Mouse (Mus musculus): ENCODE measurements around the gene Lama2. TPM values are rescaled to one million over a fixed set of nuclear protein-coding genes. Genes with fewer than 3 reads are reported as not detected.
"Not testable (repeated sequence)": the region's sequence is repeated elsewhere in the genome, so short reads cannot be mapped to it uniquely, and the experiment has no call there.

The Lama2 gene
- polyA plus RNA-seq, 1 experiment from 2014 or later = 7.6 TPM

DNA sequence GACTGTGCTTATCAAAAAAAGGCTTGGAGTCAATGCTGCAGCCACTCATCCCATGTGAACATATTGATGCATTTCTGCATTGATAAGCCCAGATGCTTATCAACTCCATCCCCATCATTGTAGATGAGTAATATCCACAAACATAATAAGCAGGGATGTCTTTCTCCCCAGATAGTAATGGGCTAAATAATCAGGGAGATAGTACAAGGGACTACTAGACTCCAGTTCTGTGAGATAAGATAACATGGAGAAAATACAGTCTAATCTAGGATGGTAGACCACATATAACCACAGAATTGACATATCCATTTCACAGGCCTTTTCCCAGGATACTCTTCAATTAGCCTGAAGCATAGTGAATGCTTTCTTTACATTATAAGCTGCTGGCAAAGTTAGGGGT, 622.9 kb downstream of the Lama2 start:
- Histone ChIP-seq H3K4me2 (ENCODE audit: low read depth, low read length, severe bottlenecking) (no peak overlapping the region), H3K27ac (ENCODE audit: low read depth, low read length) (no peak overlapping the region), H3K4me3 (ENCODE audit: low read depth, low read length) (no peak overlapping the region), H3K9ac (ENCODE audit: low read length) (no peak overlapping the region), H3K36me3 (ENCODE audit: control insufficient read depth, insufficient read depth, low read length) (no peaks in the 10 kb centered on the region), H3K9me3 (ENCODE audit: control insufficient read depth, low read length) (no peaks in the 10 kb centered on the region), H3K4me1 (replicated peaks; ENCODE audit: control insufficient read depth, insufficient read depth, low read length) (no peaks in the 10 kb centered on the region), H3K27me3 (ENCODE audit: control insufficient read depth, insufficient read depth, low read length) (no peaks in the 10 kb centered on the region)
- ATAC-seq (replicated peaks; ENCODE audit: low FRiP score) (no peak), DNase-seq (ENCODE audit: low spot score) (no peak)

DNA sequence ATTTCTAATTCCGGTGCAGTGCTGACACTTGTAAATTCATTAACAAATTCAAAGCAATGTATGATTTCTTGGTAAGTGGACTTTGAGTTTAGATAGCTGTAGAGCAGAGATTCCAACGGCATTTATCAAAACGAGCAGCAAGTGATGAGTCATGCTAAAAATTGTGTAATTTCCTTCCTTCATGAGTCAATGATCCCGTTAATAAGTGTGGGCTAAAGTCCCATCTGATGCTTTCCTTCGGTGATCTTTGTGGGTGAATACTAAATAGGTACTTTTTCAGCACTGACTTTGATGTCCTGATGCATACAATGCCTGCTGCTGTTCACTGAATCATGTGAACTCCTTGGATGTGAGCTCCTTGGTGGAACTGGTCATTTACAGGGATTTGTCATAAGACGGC, 623.6 kb downstream of the Lama2 start:
- DNase-seq (ENCODE audit: low spot score) (no peak), ATAC-seq (replicated peaks; ENCODE audit: low FRiP score) (no peak)
- Histone ChIP-seq H3K27me3 (ENCODE audit: control insufficient read depth, insufficient read depth, low read length) (no peaks in the 10 kb centered on the region), H3K9ac (ENCODE audit: low read length) (no peak overlapping the region), H3K9me3 (ENCODE audit: control insufficient read depth, low read length) (no peaks in the 10 kb centered on the region), H3K27ac (ENCODE audit: low read depth, low read length) (no peak overlapping the region), H3K4me2 (ENCODE audit: low read depth, low read length, severe bottlenecking) (no peak overlapping the region), H3K4me1 (replicated peaks; ENCODE audit: control insufficient read depth, insufficient read depth, low read length) (no peaks in the 10 kb centered on the region), H3K4me3 (ENCODE audit: low read depth, low read length) (no peak overlapping the region), H3K36me3 (ENCODE audit: control insufficient read depth, insufficient read depth, low read length) (no peaks in the 10 kb centered on the region)
- WGBS = 81% methylated on average over 6 of the region's 6 CpGs

DNA sequence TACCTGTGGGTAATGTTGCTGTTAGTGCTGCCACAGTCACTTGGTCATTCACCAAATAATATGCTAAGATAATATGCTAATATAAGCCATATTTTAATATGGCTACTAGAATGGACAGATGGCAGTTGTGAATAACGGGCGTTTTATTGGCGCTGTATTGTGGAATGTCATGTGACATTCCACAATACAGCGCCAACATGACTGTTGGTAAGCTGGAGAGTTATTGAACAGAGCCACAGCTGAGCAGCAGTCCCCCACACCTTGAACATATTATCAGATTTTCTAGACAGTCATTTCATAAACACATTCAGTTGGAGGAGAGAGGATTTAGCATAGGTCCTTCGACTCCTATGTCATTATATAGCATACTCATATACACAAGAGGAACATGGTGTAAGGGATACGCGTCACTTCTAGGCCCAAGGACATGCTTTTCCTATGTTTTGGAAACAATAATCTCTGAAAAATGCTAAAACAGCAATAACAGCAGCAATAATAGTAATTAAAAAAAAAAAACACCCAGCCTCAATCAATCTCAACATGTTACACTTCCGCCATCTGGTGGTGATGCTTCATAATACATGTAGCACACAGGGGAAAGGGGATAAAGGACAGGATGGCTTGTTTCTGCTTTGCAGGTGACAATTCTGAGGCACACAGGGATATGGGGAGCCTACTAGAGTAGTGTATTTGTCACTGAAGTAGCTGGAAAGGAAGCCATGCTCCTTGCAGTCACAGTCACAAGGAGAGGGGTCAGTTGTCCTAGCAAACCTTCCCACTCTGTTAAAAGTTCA, 624.2 kb downstream of the Lama2 start:
- Histone ChIP-seq H3K4me3 (ENCODE audit: low read depth, low read length) (no peak overlapping the region), H3K27ac (ENCODE audit: low read depth, low read length) (no peak overlapping the region), H3K9me3 (ENCODE audit: control insufficient read depth, low read length) (no peaks in the 10 kb centered on the region), H3K36me3 (ENCODE audit: control insufficient read depth, insufficient read depth, low read length) (no peaks in the 10 kb centered on the region), H3K4me2 (ENCODE audit: low read depth, low read length, severe bottlenecking) (no peak overlapping the region), H3K4me1 (replicated peaks; ENCODE audit: control insufficient read depth, insufficient read depth, low read length) (no peaks in the 10 kb centered on the region), H3K9ac (ENCODE audit: low read length) (no peak overlapping the region), H3K27me3 (ENCODE audit: control insufficient read depth, insufficient read depth, low read length) (no peaks in the 10 kb centered on the region)
- DNase-seq (ENCODE audit: low spot score) (peak; percentile 61), ATAC-seq (replicated peaks; ENCODE audit: low FRiP score) (peak; percentile 38)
- 77% methylated on average over 8 of the region's 8 CpGs for whole genome bisulfite sequencing

DNA sequence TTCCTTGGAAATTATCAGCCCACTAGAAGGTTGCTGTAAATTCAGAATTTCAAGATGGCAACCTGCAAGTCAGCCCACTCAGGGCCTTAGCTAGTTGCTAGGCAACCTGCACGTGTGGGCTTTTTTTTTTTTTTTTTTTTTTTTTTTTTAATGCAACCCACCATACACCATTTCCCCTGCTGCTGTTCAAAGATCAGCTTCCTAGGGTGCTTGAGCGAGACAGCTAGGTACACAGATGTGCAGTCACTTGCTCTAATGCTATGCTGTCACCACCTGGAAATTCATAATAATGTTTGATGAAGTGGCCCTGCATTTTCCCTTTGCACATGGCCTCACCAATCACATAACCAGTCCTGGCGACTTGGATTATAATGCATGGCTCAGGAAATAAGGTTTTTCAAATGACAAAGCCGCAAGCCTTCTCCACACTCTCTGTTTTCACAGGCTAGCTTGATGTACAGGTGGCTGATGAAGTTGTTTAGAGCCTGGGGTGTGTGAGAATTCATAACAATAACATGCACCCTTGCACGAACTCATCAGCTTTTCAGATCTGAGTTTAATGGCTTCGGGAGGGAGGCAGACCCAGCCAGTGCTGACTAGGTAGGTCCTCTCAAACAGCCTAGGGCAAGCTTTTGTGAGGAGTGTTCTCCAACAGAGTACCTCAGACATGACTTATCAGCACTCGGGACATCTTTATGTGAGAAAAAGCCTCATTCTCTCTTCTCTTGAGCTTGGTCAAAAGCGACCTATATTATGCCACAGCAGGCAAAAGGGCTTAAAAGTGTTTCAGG, 625.4 kb downstream of the Lama2 start:
- no peak overlapping the region for H3K4me2 ChIP-seq (ENCODE audit: low read depth, low read length, severe bottlenecking)
- H3K4me1 ChIP-seq (replicated peaks; ENCODE audit: control insufficient read depth, insufficient read depth, low read length) = no peaks in the 10 kb centered on the region
- H3K9ac ChIP-seq (ENCODE audit: low read length) = no peak overlapping the region
- no peak overlapping the region for H3K27ac ChIP-seq (ENCODE audit: low read depth, low read length)
- H3K27me3 ChIP-seq (ENCODE audit: control insufficient read depth, insufficient read depth, low read length) = no peaks in the 10 kb centered on the region
- no peaks in the 10 kb centered on the region for H3K36me3 ChIP-seq (ENCODE audit: control insufficient read depth, insufficient read depth, low read length)
- no peak overlapping the region for H3K4me3 ChIP-seq (ENCODE audit: low read depth, low read length)
- DNase-seq (ENCODE audit: low spot score) (no peak), ATAC-seq (replicated peaks; ENCODE audit: low FRiP score) (no peak)
- H3K9me3 ChIP-seq (ENCODE audit: control insufficient read depth, low read length) = no peaks in the 10 kb centered on the region
- 78% methylated on average over 8 of the region's 8 CpGs for WGBS

DNA sequence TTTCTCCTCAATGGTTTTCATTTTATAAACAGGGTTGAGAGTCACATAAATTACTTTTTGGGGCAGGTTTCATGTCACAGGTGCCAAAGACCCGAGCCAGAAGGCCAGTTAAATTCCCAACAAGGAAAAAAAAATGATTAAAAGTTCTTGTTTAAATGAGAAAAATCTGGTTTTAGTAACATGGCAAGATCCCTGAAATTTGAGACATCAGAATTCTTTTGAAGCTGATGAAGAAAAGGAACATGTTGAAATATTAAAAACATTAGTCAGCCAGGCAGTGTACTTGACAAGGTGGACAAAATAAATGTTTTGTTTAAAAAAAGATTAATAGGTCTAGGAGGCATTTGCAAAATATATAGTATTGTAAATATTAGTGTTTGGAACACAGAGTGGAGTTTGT, 634.1 kb downstream of the Lama2 start:
- H3K9me3 ChIP-seq (ENCODE audit: control insufficient read depth, low read length) = no peaks in the 10 kb centered on the region
- DNase-seq (ENCODE audit: low spot score) (no peak), ATAC-seq (replicated peaks; ENCODE audit: low FRiP score) (no peak)
- H3K4me3 ChIP-seq (ENCODE audit: low read depth, low read length) = no peak overlapping the region
- no peaks in the 10 kb centered on the region for H3K27me3 ChIP-seq (ENCODE audit: control insufficient read depth, insufficient read depth, low read length)
- H3K27ac ChIP-seq (ENCODE audit: low read depth, low read length) = no peak overlapping the region
- H3K4me1 ChIP-seq (replicated peaks; ENCODE audit: control insufficient read depth, insufficient read depth, low read length) = no peaks in the 10 kb centered on the region
- H3K36me3 ChIP-seq (ENCODE audit: control insufficient read depth, insufficient read depth, low read length) = no peaks in the 10 kb centered on the region
- H3K9ac ChIP-seq (ENCODE audit: low read length) = no peak overlapping the region
- WGBS = 67% methylated on average over 1 of the region's 1 CpGs
- H3K4me2 ChIP-seq (ENCODE audit: low read depth, low read length, severe bottlenecking) = no peak overlapping the region

DNA sequence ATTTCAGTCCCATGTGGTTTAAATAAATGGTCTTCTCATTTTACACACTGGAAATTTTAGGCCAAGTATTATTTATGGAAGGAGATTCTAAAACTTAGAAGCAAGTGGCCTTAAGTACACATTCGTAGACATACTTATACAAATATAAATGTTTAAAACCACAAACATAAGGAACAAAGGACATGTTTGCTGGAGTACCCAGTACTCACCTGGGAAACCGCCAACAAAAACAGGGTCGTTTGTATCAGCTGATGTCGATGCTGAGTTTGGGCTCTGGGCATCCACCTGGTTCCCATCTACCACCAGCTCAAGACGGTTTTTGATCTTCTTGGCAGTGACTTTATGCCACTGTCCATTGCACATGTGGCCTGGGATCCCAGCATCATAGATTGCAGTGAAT, 635.5 kb downstream of the Lama2 start:
- H3K4me1 ChIP-seq (replicated peaks; ENCODE audit: control insufficient read depth, insufficient read depth, low read length); H3K9me3 ChIP-seq (ENCODE audit: control insufficient read depth, low read length); H3K4me3 ChIP-seq (ENCODE audit: low read depth, low read length); H3K27ac ChIP-seq (ENCODE audit: low read depth, low read length); ATAC-seq (replicated peaks; ENCODE audit: low FRiP score); H3K27me3 ChIP-seq (ENCODE audit: control insufficient read depth, insufficient read depth, low read length); H3K36me3 ChIP-seq (ENCODE audit: control insufficient read depth, insufficient read depth, low read length); H3K4me2 ChIP-seq (ENCODE audit: low read depth, low read length, severe bottlenecking); H3K9ac ChIP-seq (ENCODE audit: low read length); DNase-seq (ENCODE audit: low spot score): not testable (repeated sequence)
- 87% methylated on average over 5 of the region's 5 CpGs for WGBS

DNA sequence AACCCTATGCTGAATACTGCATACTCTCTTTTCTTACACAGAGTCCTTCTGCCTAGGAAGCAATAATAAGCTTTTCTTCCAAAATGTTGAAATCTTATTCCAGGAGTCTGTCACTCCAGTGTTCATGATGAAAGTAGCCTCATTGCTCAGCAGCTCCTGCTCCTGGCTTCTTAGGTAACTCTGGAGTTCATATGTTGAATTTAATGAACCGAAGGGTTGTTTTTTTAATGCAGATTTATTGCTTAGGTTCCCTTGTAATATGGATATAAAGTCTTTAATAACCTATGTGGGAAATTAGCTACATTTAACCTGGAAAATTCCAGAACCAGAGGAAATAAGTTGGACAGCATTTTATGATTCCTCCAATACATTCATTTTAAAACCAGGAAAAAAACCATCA, 636.0 kb downstream of the Lama2 start:
- Histone ChIP-seq H3K4me3 (ENCODE audit: low read depth, low read length) (no peak overlapping the region), H3K36me3 (ENCODE audit: control insufficient read depth, insufficient read depth, low read length) (no peaks in the 10 kb centered on the region), H3K4me2 (ENCODE audit: low read depth, low read length, severe bottlenecking) (no peak overlapping the region), H3K4me1 (replicated peaks; ENCODE audit: control insufficient read depth, insufficient read depth, low read length) (no peaks in the 10 kb centered on the region), H3K27ac (ENCODE audit: low read depth, low read length) (no peak overlapping the region), H3K27me3 (ENCODE audit: control insufficient read depth, insufficient read depth, low read length) (no peaks in the 10 kb centered on the region), H3K9ac (ENCODE audit: low read length) (no peak overlapping the region), H3K9me3 (ENCODE audit: control insufficient read depth, low read length) (no peaks in the 10 kb centered on the region)
- no peak for DNase-seq (ENCODE audit: low spot score)
- WGBS = 93% methylated on average over 1 of the region's 1 CpGs
- ATAC-seq (replicated peaks; ENCODE audit: low FRiP score) = no peak

DNA sequence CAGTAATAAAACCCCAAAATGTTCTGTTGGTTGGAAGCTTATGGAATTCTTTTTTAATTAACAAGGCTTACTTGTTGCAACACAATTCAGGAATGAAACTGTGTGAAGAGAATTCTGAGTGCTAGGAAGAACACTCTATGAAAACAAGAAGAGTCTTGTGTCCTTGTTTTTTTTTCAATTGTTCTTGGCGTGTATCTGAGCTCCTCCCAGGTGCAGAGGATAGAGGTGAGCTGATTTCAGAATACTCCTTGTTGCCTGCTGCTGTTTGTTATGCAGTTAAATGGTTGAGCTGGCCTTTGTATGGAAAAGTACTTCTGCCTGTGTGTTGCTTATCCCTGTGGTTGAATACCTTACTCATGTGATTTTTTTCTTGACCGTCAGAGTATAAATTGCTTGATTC, 636.9 kb downstream of the Lama2 start:
- no peaks in the 10 kb centered on the region for H3K36me3 ChIP-seq (ENCODE audit: control insufficient read depth, insufficient read depth, low read length)
- no peak for ATAC-seq (replicated peaks; ENCODE audit: low FRiP score)
- DNase-seq (ENCODE audit: low spot score) = no peak
- no peak overlapping the region for H3K4me2 ChIP-seq (ENCODE audit: low read depth, low read length, severe bottlenecking)
- H3K4me3 ChIP-seq (ENCODE audit: low read depth, low read length) = no peak overlapping the region
- 86% methylated on average over 2 of the region's 2 CpGs for WGBS
- H3K4me1 ChIP-seq (replicated peaks; ENCODE audit: control insufficient read depth, insufficient read depth, low read length) = no peaks in the 10 kb centered on the region
- no peaks in the 10 kb centered on the region for H3K9me3 ChIP-seq (ENCODE audit: control insufficient read depth, low read length)
- no peaks in the 10 kb centered on the region for H3K27me3 ChIP-seq (ENCODE audit: control insufficient read depth, insufficient read depth, low read length)
- H3K9ac ChIP-seq (ENCODE audit: low read length) = no peak overlapping the region
- no peak overlapping the region for H3K27ac ChIP-seq (ENCODE audit: low read depth, low read length)

DNA sequence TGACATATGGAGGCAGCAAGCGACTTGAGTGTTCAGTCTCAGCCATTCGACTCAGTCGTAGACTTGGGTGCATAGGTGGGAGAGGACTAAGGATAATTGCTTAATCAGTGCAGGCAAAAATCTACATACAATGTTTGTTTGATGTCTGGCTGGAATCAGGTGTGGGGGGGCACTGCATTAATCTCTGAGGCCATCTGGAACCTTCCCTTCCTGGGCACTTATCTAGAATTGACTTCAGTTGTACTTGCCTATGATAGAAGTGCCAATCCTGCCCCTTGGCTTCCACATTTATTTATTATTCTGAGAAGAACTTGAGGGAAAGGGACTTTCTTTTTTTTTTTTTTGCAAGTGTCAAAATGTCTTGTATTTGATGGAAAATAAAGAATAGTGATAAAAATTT, 644.2 kb downstream of the Lama2 start:
- no peak overlapping the region for H3K4me3 ChIP-seq (ENCODE audit: low read depth, low read length)
- no peak overlapping the region for H3K27ac ChIP-seq (ENCODE audit: low read depth, low read length)
- no peak overlapping the region for H3K9ac ChIP-seq (ENCODE audit: low read length)
- H3K27me3 ChIP-seq (ENCODE audit: control insufficient read depth, insufficient read depth, low read length) = no peaks in the 10 kb centered on the region
- H3K4me1 ChIP-seq (replicated peaks; ENCODE audit: control insufficient read depth, insufficient read depth, low read length) = no peaks in the 10 kb centered on the region
- no peak overlapping the region for H3K4me2 ChIP-seq (ENCODE audit: low read depth, low read length, severe bottlenecking)
- no peaks in the 10 kb centered on the region for H3K9me3 ChIP-seq (ENCODE audit: control insufficient read depth, low read length)
- WGBS = 94% methylated on average over 3 of the region's 3 CpGs
- ATAC-seq (replicated peaks; ENCODE audit: low FRiP score) (no peak), DNase-seq (ENCODE audit: low spot score) (no peak)
- H3K36me3 ChIP-seq (ENCODE audit: control insufficient read depth, insufficient read depth, low read length) = no peaks in the 10 kb centered on the region
